Mouse (Mus musculus) heart, adult 8-10 months (tissue): ENCODE data around the gene Siglece. TPM values are rescaled to one million over a fixed set of nuclear protein-coding genes. Genes with fewer than 3 reads are reported as not detected.
"Not testable (repeated sequence)": the region's sequence is repeated elsewhere in the genome, so short reads cannot be mapped to it uniquely, and the experiment has no call there.

ENCODE experiments used
- DNase-seq: peaks from one replicate; pipeline ENCODE4 v3.0.0; 2022; ENCODE audit warnings: low spot score
- total RNA-seq, 4 experiments: library from RNA; stranded (reverse); gene quantifications; 2 replicates each; pipeline ENCODE4 v1.2.4; 2022

The Siglece gene
- 1 to 10 TPM in 3 of 4 experiments, under 1 TPM in 1; 0.75 to 1.6 (median 1.1) TPM for total RNA-seq

DNA sequence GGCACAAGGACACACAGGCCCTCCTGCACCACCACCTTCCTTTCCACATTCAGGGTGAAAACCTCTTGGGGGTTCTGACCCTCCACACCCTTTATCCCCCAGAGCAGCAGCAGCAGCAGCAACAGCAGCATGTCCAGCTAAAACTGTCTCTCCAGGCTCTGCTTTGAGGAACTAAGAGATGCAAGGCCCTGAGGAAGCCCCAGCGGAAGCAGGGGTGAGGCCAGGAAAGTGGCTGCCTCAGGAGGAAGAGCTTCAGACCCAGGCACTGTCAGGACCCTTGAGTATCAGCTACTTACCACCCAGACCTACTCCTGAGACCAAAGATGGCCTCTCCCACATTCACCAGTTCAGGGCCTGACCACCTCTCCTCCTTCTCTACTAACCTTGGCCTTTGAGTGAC is at the start of gene Siglece:
Gene Siglece (minus strand): TSS at position 160 of the 400 bp plus-strand sequence.
- no peak for DNase-seq

DNA sequence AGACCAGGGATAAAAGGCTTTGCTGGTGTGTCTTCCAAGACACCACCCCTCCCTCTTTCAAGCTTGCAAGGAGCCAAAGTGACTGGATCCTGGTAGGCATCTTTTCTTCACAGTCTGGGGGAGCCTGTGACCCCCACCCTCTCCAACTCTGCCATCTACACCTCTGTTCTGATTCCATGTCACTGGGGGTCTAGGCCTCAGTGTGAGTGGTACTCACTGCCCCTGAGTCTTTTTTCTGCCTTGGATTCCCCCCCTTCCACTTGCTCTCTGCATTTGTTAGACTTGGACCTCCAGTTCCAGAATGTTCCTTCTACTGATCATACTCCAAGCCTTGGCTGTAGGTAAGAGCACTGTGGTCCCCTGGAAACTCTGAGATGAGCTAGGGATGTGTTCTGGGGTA is 30.2 kb upstream of the Siglece start, which contains the start of gene Klk14:
Gene Klk14 (plus strand): TSS at position 301 of the 400 bp plus-strand sequence.
- DNase-seq = no peak

DNA sequence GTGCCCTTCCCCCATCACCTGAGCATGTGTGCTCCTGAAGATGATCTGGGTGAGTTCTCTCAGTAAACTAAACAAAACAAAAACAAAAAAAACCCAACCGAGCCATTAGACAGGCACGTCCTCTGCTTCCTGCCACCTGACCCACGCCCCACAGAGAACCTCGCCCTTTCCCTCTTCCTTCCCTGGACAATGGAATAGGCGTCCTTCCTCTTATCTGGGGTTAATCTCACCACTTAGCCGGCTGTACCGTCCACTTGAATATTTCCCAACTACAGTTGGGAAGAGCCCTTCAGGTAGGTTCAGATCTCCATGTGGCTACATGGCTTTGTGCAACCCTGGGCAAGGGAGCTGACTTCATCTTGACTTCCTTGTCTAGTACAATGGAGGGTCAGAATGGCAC is 25.1 kb upstream of the Siglece start:
- peak; percentile 41 for DNase-seq

DNA sequence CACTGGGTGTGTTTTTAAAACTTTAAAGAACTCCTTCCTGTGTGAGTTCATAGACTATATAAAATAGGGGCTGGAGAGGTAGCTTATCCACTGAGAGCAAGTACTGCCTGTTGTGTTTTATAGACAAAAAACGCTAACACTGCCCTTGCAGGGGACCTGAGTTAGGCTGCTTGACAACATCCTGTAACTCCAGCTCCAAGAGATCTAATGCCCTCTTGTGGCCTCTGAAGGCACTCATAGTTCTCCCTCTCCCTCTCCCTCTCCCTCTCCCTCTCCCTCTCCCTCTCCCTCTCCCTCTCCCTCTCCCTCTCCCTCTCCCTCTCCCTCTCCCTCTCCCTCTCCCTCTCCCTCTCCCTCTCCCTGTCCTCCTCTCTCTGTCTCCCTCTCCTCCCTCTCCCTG is 22.6 kb upstream of the Siglece start:
- DNase-seq = not testable (repeated sequence)

DNA sequence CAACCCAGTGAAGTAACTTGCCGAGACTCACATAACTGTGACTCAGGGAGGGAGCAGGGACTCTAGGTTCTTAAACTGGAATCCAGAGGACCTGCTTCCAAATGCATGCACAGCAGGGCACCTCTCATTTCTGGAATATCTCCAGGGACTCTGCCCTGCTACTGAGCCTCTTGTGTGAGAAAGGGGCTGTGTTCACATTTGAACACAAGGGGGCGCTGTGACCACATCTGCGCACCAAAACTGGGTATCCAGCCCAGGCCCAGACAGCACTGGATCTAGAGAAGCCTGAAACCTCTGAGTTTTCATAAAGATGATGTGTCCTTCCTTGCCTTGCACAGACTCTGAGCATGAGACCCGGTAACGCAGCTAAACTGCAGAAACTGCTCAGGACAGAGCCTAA is 21.0 kb upstream of the Siglece start:
- DNase-seq = peak; percentile 58

DNA sequence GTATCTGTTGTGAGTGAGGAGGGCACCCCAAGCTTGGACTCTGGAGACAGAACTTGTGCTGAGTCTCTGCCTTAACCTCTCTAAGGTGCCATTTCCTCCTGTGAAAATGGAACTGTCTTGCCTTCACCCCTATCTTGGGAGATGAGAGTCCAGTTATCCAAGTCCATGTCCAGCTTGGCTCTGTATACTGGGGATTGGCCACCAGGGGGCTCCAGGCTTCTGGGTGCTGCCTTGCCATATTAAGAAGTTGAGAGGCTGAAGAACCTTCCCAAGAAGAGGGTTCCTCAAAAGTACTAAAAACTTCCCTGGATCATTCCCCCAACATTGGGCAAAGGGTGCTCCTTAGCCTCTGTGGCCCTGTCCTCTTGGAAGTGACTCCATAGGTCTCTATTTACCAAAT is 18.6 kb upstream of the Siglece start:
- DNase-seq = no peak

DNA sequence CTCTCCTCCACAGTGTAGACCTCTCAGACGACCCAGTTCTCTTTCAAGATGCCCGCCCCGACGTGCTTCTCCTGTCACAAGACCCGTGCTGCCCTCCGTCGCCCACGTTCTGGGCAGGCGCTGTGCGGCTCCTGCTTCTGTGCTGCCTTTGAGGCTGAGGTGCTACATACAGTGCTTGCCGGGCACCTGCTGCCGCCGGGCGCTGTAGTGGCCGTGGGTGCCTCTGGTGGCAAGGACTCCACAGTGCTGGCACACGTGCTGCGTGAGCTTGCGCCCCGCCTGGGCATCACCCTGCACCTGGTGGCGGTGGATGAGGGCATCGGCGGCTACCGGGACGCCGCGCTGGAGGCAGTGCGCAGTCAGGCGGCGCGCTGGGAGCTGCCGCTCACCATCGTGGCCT is 15.1 kb upstream of the Siglece start:
- no peak for DNase-seq

DNA sequence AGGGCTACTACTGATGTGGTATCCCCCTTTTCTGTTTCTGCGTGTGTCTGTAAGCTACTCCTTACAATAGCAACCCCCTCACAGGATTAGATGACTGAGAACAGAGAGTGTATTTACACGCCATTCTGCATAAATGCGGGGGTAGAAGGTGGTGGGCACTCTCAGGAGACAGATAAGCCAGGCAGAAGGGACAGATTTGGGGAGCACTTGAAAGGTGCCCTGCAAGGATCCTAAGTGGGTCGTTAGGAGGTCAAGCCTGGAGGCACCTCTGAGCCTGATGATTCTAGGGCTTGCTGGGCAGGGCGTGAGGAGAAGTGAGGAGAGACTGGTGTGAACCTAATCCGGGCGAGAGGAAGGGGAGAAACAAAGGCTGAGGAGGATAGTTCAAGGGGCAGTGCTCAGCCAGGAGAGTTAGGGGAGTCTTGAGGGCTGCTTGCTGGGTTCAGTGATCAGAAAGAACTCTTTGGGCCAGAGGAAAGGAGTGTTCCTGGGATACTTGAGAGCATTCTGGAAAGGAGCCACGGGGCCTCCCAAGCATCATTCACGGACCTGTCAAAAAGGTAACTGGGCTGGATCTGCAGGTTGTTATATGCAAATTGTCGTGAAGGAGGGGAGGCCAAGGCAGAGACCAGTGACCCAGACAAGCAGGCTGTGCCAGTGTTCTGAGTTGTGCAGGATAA is 12.8 kb upstream of the Siglece start:
- no peak for DNase-seq

DNA sequence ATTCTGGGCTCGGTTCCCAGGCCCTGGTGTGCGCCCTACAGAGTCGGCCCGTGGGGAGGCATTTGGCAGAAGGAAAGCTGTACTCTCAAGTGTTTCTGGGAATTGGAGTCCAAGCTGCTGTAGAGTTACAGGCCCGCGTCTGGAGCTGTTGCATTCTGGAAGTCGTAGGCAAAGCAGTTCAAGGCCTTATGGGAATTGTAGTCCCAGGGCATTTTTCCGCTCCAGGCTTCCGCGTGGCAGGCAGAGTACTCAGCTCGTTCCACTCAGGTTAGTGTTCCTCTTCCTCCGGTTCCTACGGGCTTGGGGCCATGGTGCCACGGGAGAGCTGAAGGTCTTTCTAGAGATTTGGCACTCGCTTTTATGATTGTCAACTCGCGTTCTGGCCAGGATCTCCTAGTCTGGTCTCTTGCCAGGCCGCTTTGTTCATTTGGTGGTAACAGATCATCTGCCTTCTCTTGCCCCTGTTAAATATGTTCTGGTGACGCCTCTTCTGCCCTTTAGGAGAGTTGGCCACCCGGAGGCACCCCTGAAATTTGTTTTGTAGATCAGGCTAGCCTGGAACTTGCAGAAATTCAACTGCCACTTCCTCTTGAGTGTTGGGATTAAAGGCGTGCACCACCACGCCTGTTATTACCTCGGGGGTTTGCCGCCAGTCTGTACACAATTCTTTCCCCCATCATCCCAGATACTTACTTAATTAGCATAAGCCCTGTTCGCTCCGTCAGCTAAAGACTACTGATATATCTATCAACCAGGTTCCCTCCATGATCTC is 12.0 kb upstream of the Siglece start, which contains the start of gene Ctu1:
Gene Ctu1 (plus strand): TSS at position 208 of the 772 bp plus-strand sequence.
- DNase-seq = peak; percentile 97

DNA sequence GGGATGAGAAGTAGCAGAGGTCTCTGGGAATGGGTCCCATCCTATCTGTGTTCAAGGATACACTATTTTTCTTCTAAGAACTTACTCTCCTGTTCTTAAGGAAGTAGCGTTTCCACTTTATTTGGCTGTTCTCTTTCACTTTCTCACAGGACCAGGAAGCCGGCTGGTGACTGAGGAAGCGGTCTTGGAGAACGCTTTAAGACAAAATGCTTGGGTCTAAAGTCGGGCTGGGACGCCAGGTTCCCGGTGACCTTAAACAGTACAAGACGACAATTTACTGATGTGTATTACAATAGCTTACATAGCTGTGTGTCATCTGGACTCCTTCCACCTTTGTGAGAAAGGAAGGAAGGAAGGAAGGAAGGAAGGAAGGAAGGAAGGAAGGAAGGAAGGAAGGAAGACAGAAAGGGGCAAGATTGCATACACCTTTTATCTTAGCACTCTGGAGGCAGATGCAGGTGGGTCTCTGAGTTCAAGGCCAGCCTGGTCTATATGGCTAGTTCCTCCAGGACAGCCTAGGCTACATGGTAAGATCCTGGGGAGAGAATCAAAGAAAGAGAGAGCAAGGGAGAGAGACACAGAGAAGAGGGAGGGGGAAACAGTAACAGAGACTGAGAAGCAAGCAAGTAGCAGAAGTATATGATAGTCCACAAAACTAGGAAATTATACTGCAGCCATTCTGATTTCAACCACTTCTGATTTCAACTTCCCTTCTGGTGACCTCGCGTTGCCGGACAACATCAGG is 11.3 kb upstream of the Siglece start:
- no peak for DNase-seq

DNA sequence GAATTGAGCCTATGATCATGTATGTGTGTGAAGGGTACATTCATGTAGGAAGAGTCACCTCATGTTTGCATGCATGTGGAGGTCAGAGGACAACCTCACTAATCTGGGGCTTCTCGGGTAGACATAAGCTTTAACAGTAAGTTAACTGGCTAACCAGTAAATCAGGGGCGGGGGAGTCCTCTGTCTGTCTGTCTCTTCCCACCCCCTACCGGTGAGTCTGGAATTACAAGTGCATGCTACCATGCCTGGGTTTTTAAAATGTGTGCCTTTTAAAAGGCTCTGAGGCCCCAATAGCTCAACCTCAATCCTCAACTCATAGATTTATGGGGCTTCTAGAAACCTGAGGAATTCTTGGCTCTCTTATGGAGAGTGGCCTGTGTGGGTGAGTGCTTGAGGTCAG is 8.6 kb upstream of the Siglece start:
- DNase-seq = no peak

DNA sequence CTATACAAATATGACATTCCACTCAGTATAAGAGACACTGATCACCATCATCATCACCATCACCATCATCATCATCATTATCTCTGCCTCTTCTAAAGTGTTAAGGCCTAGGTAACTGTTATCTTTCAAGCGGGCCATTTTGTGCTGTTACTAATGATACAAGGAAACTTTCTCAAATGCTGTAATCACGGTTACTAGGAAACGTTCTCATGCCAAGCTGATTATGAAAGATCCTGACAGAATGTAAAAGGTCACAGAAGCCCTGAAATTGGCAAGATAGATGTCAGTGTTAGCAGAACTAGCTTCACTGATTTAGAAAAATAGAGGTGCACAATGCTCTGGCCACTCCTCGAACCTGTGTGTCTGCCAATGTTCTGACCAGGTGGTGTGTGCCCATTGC is 7.3 kb upstream of the Siglece start:
- not testable (repeated sequence) for DNase-seq

DNA sequence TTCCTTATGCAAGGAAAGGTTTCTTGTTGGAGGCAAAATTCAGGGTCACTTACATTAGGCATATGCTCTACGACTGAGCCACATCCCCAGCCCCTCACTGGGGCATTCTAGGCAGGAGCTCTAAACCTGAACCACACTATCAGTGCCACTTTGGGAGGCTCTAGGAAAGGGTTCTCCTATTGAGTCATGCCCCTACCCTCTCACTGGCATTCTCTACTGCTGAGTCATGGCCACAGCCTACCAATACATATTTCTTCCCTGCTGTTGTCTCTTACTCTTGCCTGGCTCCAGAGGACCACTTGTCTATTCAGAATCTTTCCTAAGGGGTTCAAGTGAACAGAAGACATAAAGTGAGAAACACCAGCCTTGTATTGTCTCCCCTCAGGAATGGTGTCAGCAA is 2.8 kb upstream of the Siglece start:
- no peak for DNase-seq

DNA sequence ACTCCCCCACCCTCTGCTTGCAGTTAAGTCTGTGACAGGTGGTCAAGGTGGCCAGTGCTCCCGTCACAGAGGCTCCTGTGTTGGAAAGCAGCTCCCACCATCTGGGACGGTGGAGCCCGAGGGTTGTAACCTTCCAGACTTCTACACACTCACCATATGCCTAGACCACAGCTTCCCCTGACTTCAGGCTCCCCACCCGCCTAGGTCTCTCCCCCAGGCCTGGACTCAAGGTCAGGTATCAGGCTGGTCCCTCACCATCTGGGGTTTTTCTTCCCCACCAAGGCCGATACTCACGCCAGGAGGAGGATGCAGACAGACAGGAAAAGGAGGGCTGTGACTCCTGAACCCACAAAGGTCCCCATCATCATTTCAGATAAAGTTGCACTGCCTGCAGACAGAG is 3.7 kb downstream of the Siglece start:
- DNase-seq = no peak

DNA sequence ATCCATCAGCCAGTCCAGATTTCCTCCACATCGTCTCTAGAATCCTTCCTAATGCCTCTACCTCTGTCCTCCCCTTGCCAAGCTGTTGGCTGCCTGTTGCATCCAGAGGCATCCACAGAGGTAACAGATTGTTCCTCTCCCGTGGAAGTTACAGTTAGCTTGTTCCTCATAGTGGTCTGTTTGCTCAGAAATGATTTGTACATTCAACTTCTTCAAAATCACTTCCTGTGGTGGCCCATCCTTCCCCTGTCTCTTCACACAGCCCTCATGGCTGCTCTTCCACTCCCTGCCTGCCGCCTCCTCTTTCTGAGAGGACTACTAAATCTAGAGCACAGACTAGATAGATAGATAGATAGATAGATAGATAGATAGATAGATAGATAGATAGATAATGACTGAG is 5.4 kb downstream of the Siglece start:
- no peak for DNase-seq

DNA sequence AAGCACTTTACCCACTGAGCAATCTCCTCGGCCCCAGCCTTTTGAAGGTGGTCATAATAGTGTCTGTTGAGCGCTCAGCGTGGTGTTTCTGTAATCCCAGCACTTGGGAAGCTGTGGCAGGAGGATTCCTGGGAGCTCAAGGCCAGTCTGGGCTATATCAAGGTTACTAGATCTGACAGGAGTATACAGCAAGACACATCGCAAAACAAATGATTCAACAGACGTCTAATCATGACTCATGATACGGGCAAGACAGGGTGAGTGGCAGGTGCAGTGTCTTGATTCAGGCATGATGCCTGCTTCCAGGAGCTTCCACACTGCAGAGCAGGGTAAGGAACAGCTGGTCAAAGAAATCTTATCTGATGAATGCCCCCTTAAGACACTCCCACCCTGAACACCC is 7.3 kb downstream of the Siglece start:
- no peak for DNase-seq

DNA sequence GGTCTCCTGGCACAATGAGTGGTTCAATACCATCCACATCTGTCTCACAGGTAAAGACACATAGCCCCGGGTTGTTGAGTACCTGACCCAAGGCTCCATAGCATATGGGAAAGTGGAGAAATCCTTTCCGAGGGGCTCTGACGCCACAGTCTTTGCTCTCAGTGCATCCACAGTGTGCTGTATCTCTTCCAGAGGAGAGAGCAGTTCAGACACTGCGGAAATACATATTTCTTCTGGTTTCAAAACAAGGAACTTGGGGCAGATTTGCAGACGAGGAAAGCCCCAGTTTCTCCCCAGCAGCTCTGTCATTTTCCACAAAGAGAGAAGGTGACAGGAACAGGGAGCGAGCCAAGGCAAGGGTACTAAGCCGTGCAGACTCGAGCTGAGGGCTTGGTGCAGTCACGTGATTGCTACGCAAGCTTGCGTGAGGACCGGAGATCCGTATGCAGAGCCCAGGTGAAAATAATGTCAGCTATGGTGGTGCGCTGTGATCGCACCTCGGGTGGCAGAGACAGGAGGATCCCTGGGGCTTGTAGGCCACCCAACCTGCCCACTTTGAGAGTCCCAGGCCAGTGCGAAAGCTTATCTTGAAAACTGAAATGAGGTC is 16.8 kb downstream of the Siglece start:
- DNase-seq = no peak

DNA sequence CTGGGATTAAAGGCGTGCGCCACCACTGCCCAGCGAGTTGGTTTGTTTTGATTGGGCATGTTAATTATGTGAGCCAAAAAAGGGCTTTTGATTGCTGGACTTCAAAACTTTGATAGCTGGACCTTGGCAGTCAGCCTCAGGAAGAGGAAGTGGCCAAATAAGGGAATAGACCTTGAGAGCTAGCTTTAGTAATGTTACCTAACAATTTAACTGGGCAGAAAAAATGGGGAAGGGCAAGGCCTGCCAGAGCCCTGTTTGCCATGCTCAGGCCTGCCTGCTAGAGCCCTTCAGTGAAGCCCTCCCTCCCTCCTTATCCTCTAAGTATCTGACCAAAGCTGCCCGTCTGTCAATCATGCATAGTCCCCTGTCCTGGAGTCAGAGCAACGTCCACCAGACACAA is 17.4 kb downstream of the Siglece start:
- DNase-seq = no peak

DNA sequence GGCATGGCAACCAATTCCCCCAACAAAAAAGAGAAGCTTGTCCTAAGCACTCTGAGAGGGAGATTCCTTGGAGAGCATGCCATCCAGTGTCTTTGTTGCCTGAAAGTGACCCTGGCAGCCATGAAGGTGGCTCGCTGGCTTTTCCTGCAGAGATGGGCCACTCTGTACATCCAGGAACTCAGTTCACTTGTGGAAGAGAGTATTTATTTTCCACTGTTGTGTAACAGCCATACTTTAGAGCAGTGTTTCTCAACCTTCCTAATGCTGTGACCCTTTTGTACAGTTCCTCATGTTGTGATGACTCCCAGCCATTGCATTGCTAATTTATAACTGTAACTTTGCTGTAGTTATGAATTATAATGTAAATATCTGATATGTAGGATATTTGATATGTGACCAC is 22.8 kb downstream of the Siglece start:
- no peak for DNase-seq

DNA sequence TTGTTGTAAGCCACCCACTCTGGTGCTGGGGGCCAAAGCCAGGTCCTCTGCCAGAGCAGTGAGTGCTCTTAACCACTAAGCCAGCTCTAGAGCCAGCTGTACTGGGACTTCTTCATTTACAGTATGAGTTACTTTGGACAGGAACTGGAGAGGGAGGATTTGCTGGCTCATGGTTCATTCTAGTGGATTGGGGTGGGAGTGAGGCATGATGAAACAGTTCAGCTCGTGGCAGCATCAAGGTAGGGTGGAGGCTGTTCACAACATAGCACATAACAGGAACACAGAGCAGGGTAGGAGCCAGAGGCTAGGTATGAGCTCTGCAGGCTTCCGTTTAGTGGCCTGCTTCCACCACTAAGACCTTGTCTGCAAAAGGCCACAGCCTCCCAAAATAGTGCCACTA is 23.8 kb downstream of the Siglece start:
- no peak for DNase-seq

DNA sequence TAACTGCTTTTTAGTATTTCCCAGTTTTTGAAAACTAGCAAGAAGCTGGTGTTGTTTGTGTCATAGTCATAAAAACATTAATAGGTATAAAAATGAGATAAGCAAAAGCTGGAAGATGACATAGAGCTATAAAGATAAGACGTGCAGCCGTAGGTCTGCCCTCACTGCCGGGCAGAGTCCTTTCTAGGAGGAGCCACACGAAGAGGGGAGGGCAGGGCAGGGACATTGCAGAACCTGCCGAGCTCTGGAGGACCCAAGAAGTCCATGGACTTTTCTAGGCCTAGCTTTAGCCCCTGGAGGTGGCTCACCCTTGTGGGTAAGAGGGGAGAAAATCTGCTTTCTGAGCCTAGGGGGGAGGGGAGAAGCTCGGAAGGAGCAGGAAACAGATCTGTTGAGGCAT is 25.5 kb downstream of the Siglece start, which contains the start of gene Ceacam18:
Gene Ceacam18 (plus strand): TSS at position 208 of the 400 bp plus-strand sequence.
- no peak for DNase-seq

DNA sequence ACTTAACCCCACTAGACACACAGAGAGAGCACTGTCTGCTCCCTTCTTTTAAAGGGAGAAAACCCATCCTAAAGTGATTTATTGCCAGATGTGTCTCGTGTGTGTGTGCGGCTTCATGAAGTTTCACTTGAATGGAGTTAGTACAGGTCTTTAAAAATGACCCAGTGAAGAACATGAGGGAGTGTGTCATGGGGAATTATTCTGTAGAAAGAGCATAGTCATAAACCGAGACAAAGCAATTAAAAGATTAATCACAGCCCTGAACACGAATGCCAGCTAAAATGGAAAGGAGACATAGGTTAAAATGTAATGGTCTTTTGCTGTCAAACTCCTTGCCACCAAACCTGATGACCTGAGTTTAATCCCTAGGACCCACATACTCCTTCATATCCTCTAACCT is 26.0 kb downstream of the Siglece start:
- DNase-seq = no peak
